Mouse (Mus musculus) intestine, embryonic 16.5 days (tissue): ENCODE data around the gene 3110082J24Rik. TPM values are rescaled to one million over a fixed set of nuclear protein-coding genes. Genes with fewer than 3 reads are reported as not detected.
A peak's percentile ranks its signal among the peaks of the same experiment; 100 is the strongest.

Experiments
- ATAC-seq: fragments of 200-750 bp; cut with Nextera tagmentation; 2 replicates; pipeline ENCODE4 v1.8.0; 2017; ENCODE audit warnings: moderate TSS enrichment, moderate library complexity
- H3K27ac ChIP-seq: fragments of 300-500 bp; sonication (generic); 2 replicates; pipeline ENCODE4 v1.5.1; 2014; ENCODE audit warnings: mild to moderate bottlenecking, low read length
- H3K27me3 ChIP-seq: fragments of 300-500 bp; sonication (generic); replicated peaks from 2 replicates; pipeline ENCODE4 v1.6.1; 2014; ENCODE audit warnings: low read length, control low read depth, mixed read lengths; ENCODE audit not compliant: control insufficient read depth, insufficient read depth
- H3K36me3 ChIP-seq: fragments of 300-500 bp; sonication (generic); 2 replicates; pipeline ENCODE4 v1.6.1; 2014; ENCODE audit warnings: low read length, control low read depth; ENCODE audit not compliant: control insufficient read depth, insufficient read depth
- H3K4me1 ChIP-seq: fragments of 300-500 bp; sonication (generic); 2 replicates; pipeline ENCODE4 v1.6.1; 2014; ENCODE audit warnings: low read length, control low read depth, mixed read lengths; ENCODE audit not compliant: control insufficient read depth, insufficient read depth
- H3K4me2 ChIP-seq: fragments of 300-500 bp; sonication (generic); 2 replicates; pipeline ENCODE4 v1.6.1; 2014; ENCODE audit warnings: low read depth, low read length, control low read depth
- H3K4me3 ChIP-seq: fragments of 300-500 bp; sonication (generic); 2 replicates; pipeline ENCODE4 v1.5.1; 2014; ENCODE audit warnings: mild to moderate bottlenecking, low read length
- H3K9ac ChIP-seq: fragments of 300-500 bp; sonication (generic); 2 replicates; pipeline ENCODE4 v1.6.1; 2014; ENCODE audit warnings: low read depth, low read length
- H3K9me3 ChIP-seq: fragments of 300-500 bp; sonication (generic); 2 replicates; pipeline ENCODE4 v1.6.1; 2016; ENCODE audit warnings: low read length, control low read depth; ENCODE audit not compliant: control insufficient read depth
- WGBS: fragments of 180-500 bp; shearing (Covaris S2); extraction: QIAGEN DNeasy Blood & Tissue Kit; methylation state at CpG from one replicate; pipeline ENCODE4 v1.1.7; 2014; 5-methylcytosine and 5-hydroxymethylcytosine counted together
- polyA plus RNA-seq: library from polyadenylated mRNA; unstranded; fragments of >200 nt; fragmentation: Nextera tagmentation; extraction: Ambion mirVana; gene quantifications from 2 replicates; pipeline ENCODE4 v1.2.1, GENCODE M21; 2015

Gene 3110082J24Rik
- polyA plus RNA-seq, 1 experiment from 2014 or later: not detected

DNA sequence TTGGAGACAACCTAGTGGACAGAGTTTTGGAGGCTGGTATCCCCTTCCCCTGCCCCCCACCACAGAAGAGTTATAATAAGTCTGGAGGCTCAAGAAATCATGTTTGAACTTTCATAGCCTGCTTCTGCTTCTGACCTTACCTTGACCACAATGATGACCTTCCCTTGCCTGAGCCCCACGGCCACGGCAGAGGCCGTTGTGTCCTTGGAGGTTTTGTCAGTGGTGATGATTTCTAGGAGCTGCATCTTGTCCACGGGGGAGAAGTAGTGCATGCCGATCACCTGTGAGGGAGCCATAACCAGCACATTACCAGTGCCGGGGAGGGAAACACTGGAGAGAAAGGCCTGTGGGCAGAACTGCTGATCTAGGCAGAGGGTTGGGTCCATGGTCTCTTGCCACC lies 16.6 kb upstream of the 3110082J24Rik start:
- H3K4me3 ChIP-seq: no peak overlapping the region
- H3K27me3 ChIP-seq: no peaks in the 10 kb centered on the region
- H3K27ac ChIP-seq: no peak overlapping the region
- ATAC-seq: no peak
- H3K9me3 ChIP-seq: no peaks in the 10 kb centered on the region
- WGBS: 93% methylated on average over 6 of the region's 6 CpGs
- peaks cover 9% of the 10 kb centered on the region for H3K4me1 ChIP-seq
- no peak overlapping the region for H3K9ac ChIP-seq
- H3K4me2 ChIP-seq: no peak overlapping the region
- H3K36me3 ChIP-seq: peaks cover 31% of the 10 kb centered on the region

DNA sequence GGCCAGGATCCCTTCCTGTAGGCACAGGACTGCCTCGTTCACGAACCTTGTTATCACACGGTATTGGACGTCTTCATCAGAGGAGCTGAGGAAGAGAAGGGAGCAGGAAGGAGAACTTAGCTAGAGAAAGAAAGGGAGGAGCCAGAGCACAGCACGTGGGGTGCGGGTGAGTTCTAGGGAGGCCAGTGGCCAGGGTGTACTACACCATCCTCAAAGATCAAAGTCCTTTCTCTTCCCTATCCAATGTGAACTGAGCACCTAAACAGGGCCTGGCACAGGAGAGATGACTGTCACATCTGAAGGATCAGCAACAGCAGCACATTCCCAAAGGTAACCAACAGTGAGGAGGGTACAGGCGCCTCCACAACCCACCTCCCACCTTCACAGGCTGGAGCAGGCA lies 14.2 kb upstream of the 3110082J24Rik start:
- 0 out of 2 replicates have a peak overlapping the region, but pooled peaks have one; percentile 17 for H3K27ac ChIP-seq
- peaks cover 9% of the 10 kb centered on the region for H3K4me1 ChIP-seq
- no peaks in the 10 kb centered on the region for H3K27me3 ChIP-seq
- ATAC-seq: peak; percentile 89
- H3K36me3 ChIP-seq: peaks cover 26% of the 10 kb centered on the region
- no peaks in the 10 kb centered on the region for H3K9me3 ChIP-seq
- WGBS: 81% methylated on average over 7 of the region's 7 CpGs
- no peak overlapping the region for H3K9ac ChIP-seq
- H3K4me2 ChIP-seq: no peak overlapping the region
- H3K4me3 ChIP-seq: no peak overlapping the region

DNA sequence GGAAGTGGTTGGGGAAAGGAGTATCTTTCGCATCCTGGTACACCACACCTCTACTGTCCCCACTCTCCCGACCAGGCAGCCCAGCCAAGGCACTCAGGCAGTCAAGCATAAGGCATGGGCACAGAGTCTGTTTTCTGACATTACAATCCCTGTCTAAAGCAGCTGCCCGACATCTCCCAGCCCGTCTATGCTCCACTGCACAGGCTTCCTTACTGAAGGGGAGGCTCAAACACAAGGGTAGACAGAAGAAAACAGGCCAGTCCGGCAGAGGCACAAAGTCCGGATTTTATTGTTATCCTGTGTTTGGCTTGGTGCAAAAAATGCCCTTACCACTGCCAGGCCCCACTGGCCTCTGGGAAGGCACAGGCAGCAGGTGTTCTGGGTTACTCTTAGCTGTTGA lies 13.3 kb upstream of the 3110082J24Rik start:
- WGBS: 74% methylated on average over 6 of the region's 6 CpGs

DNA sequence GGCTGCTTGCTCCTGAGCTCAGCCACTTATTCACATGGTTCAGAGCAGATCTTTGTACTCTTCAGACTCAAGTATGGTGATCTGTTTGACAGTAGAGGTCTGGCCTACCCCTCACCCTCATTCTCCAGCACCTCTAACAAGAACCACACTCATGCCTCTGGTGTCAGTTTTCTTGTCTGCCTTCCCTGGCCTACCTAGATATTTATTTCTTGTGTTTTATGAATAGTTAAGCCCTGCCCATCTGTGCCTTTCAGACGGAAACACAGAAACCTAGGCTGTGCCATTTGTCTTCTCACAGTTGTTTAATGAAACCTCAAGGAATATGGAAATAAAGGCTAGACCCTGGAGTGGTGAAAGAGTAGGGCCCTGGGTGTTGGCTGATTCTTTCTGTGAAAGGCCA lies 12.1 kb upstream of the 3110082J24Rik start:
- WGBS: 73% methylated on average over 1 of the region's 1 CpGs
- 0 out of 2 replicates have a peak, but pooled peaks cover 3% of the 10 kb centered on the region for H3K27me3 ChIP-seq
- H3K9me3 ChIP-seq: no peaks in the 10 kb centered on the region
- no peak overlapping the region for H3K27ac ChIP-seq
- H3K9ac ChIP-seq: no peak overlapping the region
- peaks cover 13% of the 10 kb centered on the region for H3K36me3 ChIP-seq
- no peak overlapping the region for H3K4me3 ChIP-seq
- H3K4me1 ChIP-seq: peaks cover 14% of the 10 kb centered on the region
- no peak overlapping the region for H3K4me2 ChIP-seq
- no peak for ATAC-seq

More for the DNA sequence above, 13.3 kb upstream of the 3110082J24Rik start:
- H3K9me3 ChIP-seq: no peaks in the 10 kb centered on the region
- 0 out of 2 replicates have a peak overlapping the region, but pooled peaks have one; percentile 13 for H3K27ac ChIP-seq
- H3K36me3 ChIP-seq: peaks cover 19% of the 10 kb centered on the region
- no peak overlapping the region for H3K4me3 ChIP-seq
- no peak overlapping the region for H3K4me2 ChIP-seq
- ATAC-seq: no peak
- no peaks in the 10 kb centered on the region for H3K27me3 ChIP-seq
- peaks cover 11% of the 10 kb centered on the region for H3K4me1 ChIP-seq
- H3K9ac ChIP-seq: no peak overlapping the region

DNA sequence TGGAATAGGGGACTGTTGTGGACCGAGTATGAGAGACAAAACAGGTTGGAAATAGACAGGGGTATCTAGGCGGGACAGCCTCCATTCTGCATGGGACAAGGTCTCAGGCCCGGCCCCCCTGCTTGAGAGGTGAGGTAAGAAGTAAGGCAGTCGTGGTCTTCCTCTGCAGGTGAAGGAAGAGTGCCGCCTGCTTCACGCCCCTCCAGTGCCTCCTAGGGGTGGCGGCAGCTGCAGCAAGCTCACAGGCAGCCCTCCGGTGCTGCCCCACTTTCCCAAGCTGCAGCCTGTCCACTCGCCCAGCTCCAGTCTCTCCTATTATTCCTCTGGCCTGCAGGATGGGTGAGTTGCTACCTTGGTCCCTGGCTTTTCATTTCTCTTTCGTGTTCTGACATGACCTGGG lies 9.8 kb upstream of the 3110082J24Rik start:
- no peak for ATAC-seq
- H3K9me3 ChIP-seq: no peaks in the 10 kb centered on the region
- no peak overlapping the region for H3K27ac ChIP-seq
- H3K27me3 ChIP-seq: 0 out of 2 replicates have a peak, but pooled peaks cover 3% of the 10 kb centered on the region
- 0 out of 2 replicates have a peak, but pooled peaks cover 3% of the 10 kb centered on the region for H3K36me3 ChIP-seq
- H3K4me3 ChIP-seq: no peak overlapping the region
- H3K4me2 ChIP-seq: no peak overlapping the region
- WGBS: 43% methylated on average over 10 of the region's 10 CpGs
- H3K4me1 ChIP-seq: peaks cover 25% of the 10 kb centered on the region
- no peak overlapping the region for H3K9ac ChIP-seq

DNA sequence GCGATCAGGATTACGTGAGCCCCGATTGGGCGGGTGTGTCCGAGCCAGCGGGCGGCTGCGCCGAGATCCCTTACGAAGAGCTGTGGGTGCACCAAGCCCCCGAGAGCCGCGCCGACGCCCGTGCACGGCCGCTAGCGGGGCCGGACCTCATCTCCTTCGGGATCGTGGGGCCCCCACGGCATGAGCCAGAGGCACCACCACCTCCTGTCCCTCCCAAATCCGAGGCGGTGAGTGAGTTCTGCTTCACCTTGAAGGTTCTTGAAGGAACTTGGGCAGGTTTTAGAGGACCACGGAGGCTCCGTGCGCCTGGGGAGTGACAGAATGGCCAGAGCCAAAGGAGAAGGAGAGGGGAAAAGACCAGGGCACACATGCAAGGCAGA lies 8.9 kb upstream of the 3110082J24Rik start:
- Histone ChIP-seq H3K9me3 (no peaks in the 10 kb centered on the region), H3K4me2 (peak overlapping the region; percentile 96), H3K9ac (peak overlapping the region; percentile 70), H3K36me3 (0 out of 2 replicates have a peak, but pooled peaks cover under 1% of the 10 kb centered on the region), H3K27me3 (0 out of 2 replicates have a peak, but pooled peaks cover 3% of the 10 kb centered on the region), H3K4me1 (peaks cover 27% of the 10 kb centered on the region), H3K4me3 (peak overlapping the region; percentile 63), H3K27ac (no peak overlapping the region)
- 3% methylated on average over 28 of the region's 28 CpGs for WGBS
- ATAC-seq: 0 out of 2 replicates have a peak, but pooled peaks have one; percentile 4

DNA sequence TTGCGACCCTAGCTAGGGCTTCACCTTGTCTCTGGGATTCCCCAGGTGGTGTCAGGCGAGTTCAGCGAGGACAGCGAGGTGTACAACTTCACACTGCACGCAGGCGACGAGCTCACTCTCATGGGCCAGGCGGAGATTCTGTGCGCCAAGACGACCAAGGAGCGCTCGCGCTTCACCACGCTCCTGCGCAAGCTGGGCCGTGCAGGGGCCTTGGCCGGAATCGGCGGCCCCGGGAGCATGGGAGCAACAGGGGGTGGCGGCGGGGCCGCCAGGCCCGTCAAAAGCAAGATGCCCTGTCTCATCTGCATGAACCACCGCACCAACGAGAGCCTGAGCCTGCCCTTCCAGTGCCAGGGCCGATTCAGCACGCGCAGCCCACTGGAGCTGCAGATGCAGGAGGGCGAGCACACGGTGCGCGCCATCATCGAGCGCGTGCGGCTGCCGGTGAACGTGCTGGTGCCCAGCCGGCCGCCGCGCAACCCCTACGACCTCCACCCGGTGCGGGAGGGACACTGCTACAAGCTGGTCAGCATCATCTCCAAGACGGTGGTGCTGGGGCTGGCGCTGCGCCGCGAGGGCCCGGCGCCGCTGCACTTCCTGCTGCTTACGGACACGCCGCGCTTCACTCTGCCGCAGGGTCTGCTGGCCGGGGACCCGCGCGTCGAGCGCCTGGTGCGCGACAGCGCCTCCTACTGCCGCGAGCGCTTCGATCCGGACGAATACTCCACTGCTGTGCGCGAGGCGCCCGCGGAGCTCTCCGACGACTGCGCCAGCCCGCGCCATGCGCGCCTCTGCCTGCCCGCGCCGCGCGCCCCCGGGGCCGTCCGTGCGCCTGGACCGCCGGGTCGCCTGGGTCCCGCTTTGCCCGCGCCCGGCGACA lies 8.2 kb upstream of the 3110082J24Rik start:
- peak overlapping the region; percentile 63 for H3K4me3 ChIP-seq
- whole genome bisulfite sequencing: 2% methylated on average over 103 of the region's 103 CpGs
- H3K9me3 ChIP-seq: no peaks in the 10 kb centered on the region

DNA sequence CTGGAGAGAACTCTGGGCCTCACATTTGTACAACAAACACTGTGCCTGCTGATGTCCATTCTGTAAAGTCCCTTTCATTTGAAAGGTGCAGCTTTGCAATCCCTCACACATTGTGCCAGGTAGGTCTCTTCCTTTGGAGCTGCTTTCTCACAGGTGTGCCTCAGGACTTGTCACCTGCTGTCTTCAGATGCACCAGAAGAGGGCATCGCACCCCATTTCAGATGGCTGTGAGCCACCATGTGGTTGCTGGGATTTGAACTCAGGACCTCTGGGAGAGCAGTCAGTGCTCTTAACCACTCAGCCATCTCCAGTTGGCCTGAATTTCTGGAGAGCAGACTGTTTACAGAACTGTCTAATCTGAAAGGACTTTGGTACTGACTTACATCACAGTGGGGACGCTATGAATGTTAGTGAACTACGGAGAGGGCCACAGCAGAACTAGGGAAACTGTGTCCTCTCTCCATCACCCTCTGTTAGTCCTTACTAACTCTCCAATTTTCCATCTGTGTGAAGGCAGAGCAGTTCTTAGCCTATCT lies 6.7 kb upstream of the 3110082J24Rik start:
- Histone ChIP-seq H3K36me3 (no peaks in the 10 kb centered on the region), H3K9ac (no peak overlapping the region), H3K27me3 (0 out of 2 replicates have a peak, but pooled peaks cover 3% of the 10 kb centered on the region), H3K9me3 (no peaks in the 10 kb centered on the region), H3K4me3 (no peak overlapping the region), H3K27ac (no peak overlapping the region), H3K4me2 (no peak overlapping the region), H3K4me1 (peaks cover 25% of the 10 kb centered on the region)
- 67% methylated on average over 3 of the region's 3 CpGs for WGBS
- 0 out of 2 replicates have a peak, but pooled peaks have one; percentile 3 for ATAC-seq

More for the DNA sequence above, 8.2 kb upstream of the 3110082J24Rik start:
- H3K9ac ChIP-seq: peak overlapping the region; percentile 70
- 0 out of 2 replicates have a peak, but pooled peaks cover 3% of the 10 kb centered on the region for H3K27me3 ChIP-seq
- no peaks in the 10 kb centered on the region for H3K36me3 ChIP-seq
- ATAC-seq: peak; percentile 65
- peaks cover 25% of the 10 kb centered on the region for H3K4me1 ChIP-seq
- H3K27ac ChIP-seq: no peak overlapping the region
- peak overlapping the region; percentile 96 for H3K4me2 ChIP-seq

DNA sequence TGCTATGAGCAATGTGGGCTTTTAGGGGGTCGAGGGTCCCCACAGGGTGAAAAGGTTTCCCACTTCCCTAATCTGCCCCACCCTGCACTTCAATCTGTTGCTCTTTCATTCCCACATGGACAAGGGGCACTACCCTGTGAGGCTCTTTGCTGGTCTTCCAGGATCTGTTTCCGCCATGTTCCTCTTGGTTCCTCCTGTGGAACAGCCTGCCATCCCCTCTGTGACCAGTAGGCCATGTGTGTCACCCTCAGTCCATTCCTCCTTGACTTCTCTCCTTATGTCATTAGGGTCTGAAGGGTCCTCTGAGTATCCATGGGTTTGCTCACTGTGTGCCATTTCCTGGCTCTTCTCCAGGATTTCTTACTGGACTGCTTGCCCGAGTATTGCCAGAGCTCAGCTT lies 5.9 kb upstream of the 3110082J24Rik start:
- 64% methylated on average over 3 of the region's 3 CpGs for WGBS
- Histone ChIP-seq H3K4me1 (peaks cover 25% of the 10 kb centered on the region), H3K36me3 (no peaks in the 10 kb centered on the region), H3K27me3 (peaks cover 4% of the 10 kb centered on the region; the same call in 1 of the 2 replicates), H3K9ac (no peak overlapping the region), H3K27ac (no peak overlapping the region), H3K4me3 (no peak overlapping the region), H3K4me2 (no peak overlapping the region), H3K9me3 (no peaks in the 10 kb centered on the region)
- no peak for ATAC-seq
